Mouse (Mus musculus): ENCODE results near the gene Mapk8ip2. TPM values are rescaled to one million over a fixed set of nuclear protein-coding genes. Genes with fewer than 3 reads are reported as not detected.

Gene Mapk8ip2
- total and polyA plus RNA-seq, 3 experiments, result 0.01 to 0.04 TPM; not detected in 1

DNA sequence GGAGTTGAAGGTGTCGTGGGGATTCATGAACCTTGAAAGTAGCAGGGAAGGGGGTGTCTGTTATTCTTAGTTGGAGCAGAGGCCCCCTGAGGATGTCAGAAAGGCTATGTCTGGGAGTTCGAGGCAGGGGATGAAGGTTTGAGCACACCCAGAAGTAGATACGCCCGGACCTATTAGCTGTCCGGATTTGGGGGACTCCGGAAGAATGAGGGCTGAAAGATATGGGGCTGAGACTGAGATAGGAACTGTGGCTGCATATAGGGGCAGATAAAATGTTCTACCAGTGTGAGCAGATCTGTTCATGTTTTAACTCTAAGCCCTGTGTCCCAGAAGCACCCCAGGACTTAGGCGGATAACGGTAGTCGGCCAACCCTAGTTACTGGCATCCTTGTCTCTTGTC, 51.1 kb downstream of the Mapk8ip2 start (continued):
- no peak for TF ChIP-seq MAZ (IDR thresholded peaks at IDR 0.05; ENCODE audit: low read depth, low read length)
- no peak for TF ChIP-seq RAD21 (IDR thresholded peaks at IDR 0.05; ENCODE audit: low read depth, low read length)
- no peak for TF ChIP-seq POLR2AphosphoS2 (IDR thresholded peaks at IDR 0.05; ENCODE audit: low read length)
- no peak for TF ChIP-seq NRF1 (IDR thresholded peaks at IDR 0.05; ENCODE audit: insufficient read depth, low read depth, low read length, poor library complexity, severe bottlenecking)
- TF ChIP-seq TCF12 (IDR thresholded peaks at IDR 0.05; ENCODE audit: low read depth, low read length), result peak; percentile 68
- TF ChIP-seq UBTF (IDR thresholded peaks at IDR 0.05; ENCODE audit: borderline replicate concordance, insufficient read depth, low read depth, low read length), result no peak
- no peak for TF ChIP-seq MEF2A (IDR thresholded peaks at IDR 0.05; ENCODE audit: extremely low read depth, insufficient replicate concordance, low read depth, low read length, poor library complexity, severe bottlenecking)
- TF ChIP-seq CTCF (IDR thresholded peaks at IDR 0.05 in 2 of 3, conservative IDR thresholded peaks at IDR 0.05 in 1 of 3; ENCODE audit: control insufficient read depth in 1 of 3, insufficient read depth in 1 of 3, low read depth in 2 of 3, low read length in 3 of 3, poor library complexity in 1 of 3, severe bottlenecking in 1 of 3), result no peak

GRCm38 (mm10) chr15:89507751-89508150, 54.0 kb downstream of the Mapk8ip2 start:
- Histone ChIP-seq H3K36me3 (ENCODE audit: control insufficient read depth in 1 of 2, insufficient read depth in 2 of 2, low read length in 2 of 2) (peaks cover 5% of the 10 kb centered on the region in 2 experiments; a peak in 3 of 4 replicates), H3K27ac (ENCODE audit: control insufficient read depth, low read depth, low read length) (no peak overlapping the region), H3K4me3 (ENCODE audit: control insufficient read depth in 1 of 2, insufficient read depth in 1 of 2, low read depth in 2 of 2, low read length in 2 of 2) (no peak overlapping the region), H3K4me1 (ENCODE audit: control insufficient read depth in 1 of 2, insufficient read depth in 2 of 2, low read length in 2 of 2) (peaks cover 0 to 5% of the 10 kb centered on the region in 2 experiments; a peak in 2 of 4 replicates), H3K79me2 (ENCODE audit: control insufficient read depth, insufficient read depth, low read length, poor library complexity) (no peaks in the 10 kb centered on the region), H3K9me3 (replicated peaks; ENCODE audit: insufficient read depth, low read length) (no peaks in the 10 kb centered on the region), H3K9ac (ENCODE audit: control insufficient read depth, low read depth, low read length, poor library complexity, severe bottlenecking) (no peak overlapping the region), H3K27me3 (ENCODE audit: control insufficient read depth in 1 of 2, insufficient read depth in 2 of 2, low read length in 2 of 2) (no peaks in the 10 kb centered on the region)
- no peak for DNase-seq (ENCODE audit: low read depth, low spot score)
- TF ChIP-seq ZNF384 (IDR thresholded peaks at IDR 0.05; ENCODE audit: low read depth, low read length) (no peak), JUND (IDR thresholded peaks at IDR 0.05; ENCODE audit: low read depth, low read length) (no peak), MYC (IDR thresholded peaks at IDR 0.05; ENCODE audit: low read depth, low read length) (no peak), UBTF (IDR thresholded peaks at IDR 0.05; ENCODE audit: borderline replicate concordance, insufficient read depth, low read depth, low read length) (no peak), CHD2 (IDR thresholded peaks at IDR 0.05; ENCODE audit: low read length) (no peak), ETS1 (IDR thresholded peaks at IDR 0.05; ENCODE audit: low read depth, low read length) (no peak)

DNA sequence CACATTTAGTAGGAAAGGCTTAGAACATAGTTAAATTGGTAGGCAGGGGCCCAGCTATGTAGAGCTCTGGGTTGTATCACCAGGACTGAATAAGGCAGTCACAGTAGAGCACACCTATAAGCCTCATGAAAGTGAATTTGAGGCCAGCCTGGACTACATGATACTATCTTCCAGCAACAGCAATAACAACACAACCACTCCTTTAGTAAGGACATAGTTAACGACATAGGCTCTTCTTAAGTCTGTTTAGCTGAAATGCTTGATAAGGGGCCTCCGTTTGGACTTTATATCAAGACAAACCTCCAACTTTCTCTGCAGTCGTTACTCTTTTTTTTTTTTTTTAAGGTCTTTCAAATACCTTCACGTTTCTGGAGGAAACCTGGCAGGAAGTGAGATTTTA, 59.0 kb downstream of the Mapk8ip2 start:
- Histone ChIP-seq H3K27me3 (ENCODE audit: control insufficient read depth in 1 of 2, insufficient read depth in 2 of 2, low read length in 2 of 2) (no peaks in the 10 kb centered on the region), H3K36me3 (ENCODE audit: control insufficient read depth in 1 of 2, insufficient read depth in 2 of 2, low read length in 2 of 2) (peaks cover 7 to 10% of the 10 kb centered on the region in 2 experiments), H3K79me2 (ENCODE audit: control insufficient read depth, insufficient read depth, low read length, poor library complexity) (no peaks in the 10 kb centered on the region), H3K9ac (ENCODE audit: control insufficient read depth, low read depth, low read length, poor library complexity, severe bottlenecking) (no peak overlapping the region), H3K27ac (ENCODE audit: control insufficient read depth, low read depth, low read length) (peak overlapping the region; percentile 45; the same call in 1 of the 2 replicates), H3K4me3 (ENCODE audit: control insufficient read depth in 1 of 2, insufficient read depth in 1 of 2, low read depth in 2 of 2, low read length in 2 of 2) (no peak overlapping the region), H3K4me1 (ENCODE audit: control insufficient read depth in 1 of 2, insufficient read depth in 2 of 2, low read length in 2 of 2) (peaks cover 0 to 7% of the 10 kb centered on the region in 2 experiments; a peak in 3 of 4 replicates), H3K9me3 (replicated peaks; ENCODE audit: insufficient read depth, low read length) (no peaks in the 10 kb centered on the region)
- DNase-seq (ENCODE audit: low read depth, low spot score), result peak; percentile 40
- peak; percentile 47 to 70 for TF ChIP-seq EP300 (IDR thresholded peaks at IDR 0.05; ENCODE audit: low read depth in 1 of 2, low read length in 2 of 2)
- TF ChIP-seq TCF12 (IDR thresholded peaks at IDR 0.05; ENCODE audit: low read depth, low read length), result 0 out of 2 replicates have a peak, but pooled peaks have one; percentile 31
- TF ChIP-seq UBTF (IDR thresholded peaks at IDR 0.05; ENCODE audit: borderline replicate concordance, insufficient read depth, low read depth, low read length), result no peak
- TF ChIP-seq SIN3A (IDR thresholded peaks at IDR 0.05; ENCODE audit: low read length), result peak; percentile 33; the same call in 1 of the 2 replicates
- TF ChIP-seq CTCF (IDR thresholded peaks at IDR 0.05 in 2 of 3, conservative IDR thresholded peaks at IDR 0.05 in 1 of 3; ENCODE audit: control insufficient read depth in 1 of 3, insufficient read depth in 1 of 3, low read depth in 2 of 3, low read length in 3 of 3, poor library complexity in 1 of 3, severe bottlenecking in 1 of 3), result no peak
- TF ChIP-seq ZNF384 (IDR thresholded peaks at IDR 0.05; ENCODE audit: low read depth, low read length), result peak; percentile 87
- peak; percentile 54; the same call in 1 of the 2 replicates for TF ChIP-seq MYB (IDR thresholded peaks at IDR 0.05; ENCODE audit: low read depth, low read length)
- TF ChIP-seq GATA1 (IDR thresholded peaks at IDR 0.05; ENCODE audit: low read depth, low read length), result peak; percentile 6; the same call in 1 of the 2 replicates
